Mouse (Mus musculus) kidney, adult 2 months (tissue): ENCODE data around the gene Actl6a. TPM values are rescaled to one million over a fixed set of nuclear protein-coding genes. Genes with fewer than 3 reads are reported as not detected.

ENCODE experiments used
- DNase-seq: peaks from one replicate; pipeline ENCODE4 v3.0.0; 2021
- H3K27ac ChIP-seq: fragments of 200-500 bp; 2 replicates; pipeline ENCODE4 v1.5.1; 2012; ENCODE audit warnings: low read depth, low read length, control low read depth, inconsistent platforms; ENCODE audit not compliant: insufficient read depth
- H3K27me3 ChIP-seq: fragments of 200-500 bp; replicated peaks from 2 replicates; pipeline ENCODE4 v1.6.1; 2012; ENCODE audit warnings: mild to moderate bottlenecking, moderate library complexity, low read length, inconsistent platforms; ENCODE audit not compliant: control insufficient read depth, insufficient read depth
- H3K36me3 ChIP-seq: fragments of 200-500 bp; 2 replicates; pipeline ENCODE4 v1.6.1; 2012; ENCODE audit warnings: mild to moderate bottlenecking, moderate library complexity, low read length, inconsistent platforms; ENCODE audit not compliant: control insufficient read depth, insufficient read depth
- H3K4me1 ChIP-seq: fragments of 200-500 bp; 2 replicates; pipeline ENCODE4 v1.6.1; 2011; ENCODE audit warnings: low read length; ENCODE audit not compliant: control insufficient read depth, insufficient read depth
- H3K4me3 ChIP-seq: fragments of 200-500 bp; 2 replicates; pipeline ENCODE4 v1.5.1; 2011; ENCODE audit warnings: mild to moderate bottlenecking, low read depth, low read length, control low read depth; ENCODE audit not compliant: insufficient read depth
- CTCF ChIP-seq: fragments of 200-500 bp; conservative IDR thresholded peaks from 2 replicates; pipeline ENCODE4 v1.5.1; 2011; ENCODE audit warnings: low read depth, mild to moderate bottlenecking, control low read depth, low read length, moderate library complexity, mixed read lengths; ENCODE audit not compliant: insufficient read depth, insufficient read length
- POLR2A ChIP-seq: fragments of 200-500 bp; IDR thresholded peaks from one replicate; pipeline ENCODE4 v1.6.1; 2011; ENCODE audit warnings: low read depth, low read length, control low read depth
- WGBS: fragments of 180-500 bp; shearing (Covaris S2); methylation state at CpG from one replicate; pipeline ENCODE4 v1.1.7; 2018; 5-methylcytosine and 5-hydroxymethylcytosine counted together
- polyA plus RNA-seq: library from polyadenylated mRNA; depleted of rRNA; stranded (reverse); fragments of >200 nt; gene quantifications from 2 replicates; pipeline ENCODE4 v1.2.3, GENCODE M21; 2012

Gene Actl6a
- polyA plus RNA-seq, 1 experiment: 17.8 TPM

DNA sequence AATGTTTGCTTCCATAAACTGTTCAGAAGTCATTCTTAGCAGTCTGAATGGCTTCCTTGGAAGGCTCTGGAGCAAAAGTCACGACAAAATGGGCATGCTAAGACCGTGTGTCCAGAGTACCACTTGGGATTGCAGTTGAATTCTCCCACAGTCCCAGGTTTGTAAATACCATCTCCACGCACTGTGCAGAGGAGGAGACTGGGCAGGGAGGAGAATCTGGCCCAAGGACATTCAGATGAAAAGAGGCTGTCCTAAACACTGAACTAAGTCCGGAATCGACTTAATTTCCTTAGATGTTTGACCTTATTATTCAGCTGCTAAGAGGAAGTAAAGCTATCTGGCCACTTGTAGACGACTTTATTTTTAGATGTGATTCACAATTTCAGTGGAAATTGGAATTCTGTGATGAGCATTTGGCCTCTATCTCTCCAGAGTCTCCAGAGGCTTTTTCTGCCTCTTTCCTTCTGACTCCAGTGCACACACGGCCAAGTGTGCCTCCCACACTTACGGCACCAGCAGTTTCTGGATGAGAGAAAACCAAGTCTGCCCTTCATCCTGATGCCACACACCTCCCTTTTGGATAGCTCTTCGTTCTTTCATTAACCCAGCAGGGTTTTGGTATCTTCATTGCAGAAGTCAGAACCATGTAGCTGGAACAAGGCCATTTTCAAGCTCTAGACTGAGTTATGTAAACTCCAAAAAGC is 37.7 kb upstream of the Actl6a start:
- DNase-seq: peak; percentile 35
- Histone ChIP-seq H3K4me1 (peaks cover 17% of the 10 kb centered on the region; the same call in 1 of the 2 replicates), H3K4me3 (no peak overlapping the region), H3K36me3 (no peaks in the 10 kb centered on the region), H3K27ac (peak overlapping the region; percentile 88), H3K27me3 (no peaks in the 10 kb centered on the region)
- WGBS: 40% methylated on average over 9 of the region's 9 CpGs
- TF ChIP-seq POLR2A (no peak), CTCF (no peak)

- WGBS: 54% methylated on average over 6 of the region's 6 CpGs
- Histone ChIP-seq H3K27me3 (no peaks in the 10 kb centered on the region), H3K36me3 (no peaks in the 10 kb centered on the region), H3K4me1 (peaks cover 20% of the 10 kb centered on the region; the same call in 1 of the 2 replicates), H3K27ac (peak overlapping the region; percentile 88), H3K4me3 (peak overlapping the region; percentile 24; the same call in 1 of the 2 replicates)
- peak; percentile 58 for DNase-seq
- TF ChIP-seq POLR2A (no peak), CTCF (no peak)
These were observed 36.9 kb upstream of the Actl6a start for GRCm38 (mm10) chr3:32669211-32669610.

GRCm38 (mm10) chr3:32670196-32670595 is 35.9 kb upstream of the Actl6a start:
- Histone ChIP-seq H3K4me3 (no peak overlapping the region), H3K4me1 (peaks cover 20% of the 10 kb centered on the region; the same call in 1 of the 2 replicates), H3K36me3 (no peaks in the 10 kb centered on the region), H3K27me3 (no peaks in the 10 kb centered on the region), H3K27ac (peak overlapping the region; percentile 61)
- TF ChIP-seq CTCF (no peak), POLR2A (no peak)
- WGBS: 92% methylated on average over 4 of the region's 4 CpGs
- no peak for DNase-seq

DNA sequence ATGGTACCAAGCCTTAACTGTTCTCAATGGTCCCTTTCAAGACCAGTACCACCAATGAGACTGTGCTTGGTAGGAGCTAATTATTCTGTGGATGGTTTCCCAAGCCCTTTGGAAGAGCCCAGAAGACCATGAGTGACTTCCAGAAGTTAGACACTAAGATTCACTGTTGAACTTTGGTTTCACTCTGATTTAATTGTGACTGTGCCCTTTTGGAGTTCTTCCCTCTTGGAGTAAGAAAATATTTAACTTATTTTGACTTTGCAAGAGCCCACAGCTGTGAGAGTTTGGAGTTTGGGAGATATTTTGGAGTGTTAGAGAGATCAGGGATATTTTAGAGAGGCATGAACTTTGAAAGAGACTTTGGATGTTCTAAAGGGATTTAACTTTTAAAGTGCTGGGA is 32.9 kb upstream of the Actl6a start:
- peak; percentile 62 for DNase-seq
- H3K27me3 ChIP-seq: no peaks in the 10 kb centered on the region
- TF ChIP-seq CTCF (no peak), POLR2A (no peak)
- no peaks in the 10 kb centered on the region for H3K36me3 ChIP-seq
- H3K27ac ChIP-seq: peak overlapping the region; percentile 81
- H3K4me1 ChIP-seq: peaks cover 19% of the 10 kb centered on the region; the same call in 1 of the 2 replicates
- no peak overlapping the region for H3K4me3 ChIP-seq

DNA sequence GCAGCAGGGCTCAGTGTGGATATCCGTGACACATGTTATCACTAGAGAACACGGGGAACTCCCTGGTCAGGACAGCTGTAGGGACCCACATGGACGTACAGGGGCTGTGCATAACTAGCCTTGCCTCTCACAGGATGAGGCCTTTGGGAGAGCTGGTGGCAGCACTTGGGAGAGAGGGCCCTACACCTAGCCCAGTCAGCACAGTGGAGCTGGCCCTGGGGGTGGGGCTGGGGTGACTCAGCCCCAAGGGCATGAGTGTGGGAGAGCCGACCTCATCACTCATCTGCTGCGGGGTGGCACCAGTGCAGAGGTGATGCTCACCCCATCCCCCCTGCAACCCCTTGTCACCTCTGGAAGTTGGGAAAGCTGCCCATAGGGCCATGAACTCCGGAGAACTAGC is 29.7 kb upstream of the Actl6a start:
- no peak for TF ChIP-seq CTCF
- no peak for TF ChIP-seq POLR2A
- Histone ChIP-seq H3K27ac (no peak overlapping the region), H3K36me3 (no peaks in the 10 kb centered on the region), H3K4me1 (peaks cover 11% of the 10 kb centered on the region; the same call in 1 of the 2 replicates), H3K27me3 (no peaks in the 10 kb centered on the region), H3K4me3 (no peak overlapping the region)
- no peak for DNase-seq
- WGBS: 75% methylated on average over 6 of the region's 6 CpGs

GRCm38 (mm10) chr3:32682910-32683531 is 23.1 kb upstream of the Actl6a start:
- 81% methylated on average over 12 of the region's 12 CpGs for WGBS
- no peaks in the 10 kb centered on the region for H3K27me3 ChIP-seq
- no peaks in the 10 kb centered on the region for H3K36me3 ChIP-seq
- H3K4me1 ChIP-seq: no peaks in the 10 kb centered on the region
- no peak for DNase-seq
- H3K4me3 ChIP-seq: no peak overlapping the region
- no peak overlapping the region for H3K27ac ChIP-seq
- no peak for TF ChIP-seq POLR2A
- TF ChIP-seq CTCF: no peak

DNA sequence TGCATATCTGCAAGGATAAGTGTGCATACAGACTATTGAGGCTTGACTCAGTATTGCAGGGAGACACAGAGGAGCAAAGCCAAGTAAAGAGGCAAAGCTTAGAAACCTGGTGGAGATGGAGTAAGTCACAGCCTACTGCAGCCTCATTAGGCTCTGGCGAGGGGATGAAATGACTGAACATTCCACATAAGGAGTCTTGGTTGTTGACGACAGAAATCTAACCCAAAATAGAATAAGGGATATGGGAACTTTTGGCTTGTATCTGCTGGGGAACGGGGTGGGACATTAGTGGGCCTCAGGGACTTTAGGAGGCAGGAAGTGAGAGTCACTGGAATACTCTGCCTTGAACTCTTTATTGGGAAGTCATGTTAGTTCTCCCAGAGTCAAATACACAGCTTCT is 21.5 kb upstream of the Actl6a start:
- Histone ChIP-seq H3K36me3 (no peaks in the 10 kb centered on the region), H3K27ac (no peak overlapping the region), H3K27me3 (no peaks in the 10 kb centered on the region), H3K4me3 (no peak overlapping the region), H3K4me1 (no peaks in the 10 kb centered on the region)
- 70% methylated on average over 3 of the region's 3 CpGs for WGBS
- TF ChIP-seq CTCF: no peak
- TF ChIP-seq POLR2A: no peak
- DNase-seq: no peak
